Mouse (Mus musculus) layer of hippocampus, postnatal 14 days (tissue): Measurements from ENCODE around the gene Gm20905. TPM values are rescaled to one million over a fixed set of nuclear protein-coding genes. Genes with fewer than 3 reads are reported as not detected.
"Not testable (repeated sequence)": the region's sequence is repeated elsewhere in the genome, so short reads cannot be mapped to it uniquely, and the experiment has no call there.

ENCODE experiments used
- DNase-seq, 2 experiments: peaks; one replicate each; pipeline ENCODE4 v3.0.0; 2021 to 2022; ENCODE audit warnings: low spot score in 2 of 2, mixed read lengths in 1 of 2
- long read RNA-seq, 2 experiments: library from polyadenylated mRNA; stranded (forward); transcript quantifications; one replicate each; pipeline ENCODE4 v2.0.0; 2021
- total RNA-seq, 2 experiments: library from RNA; stranded (reverse); gene quantifications; 2 replicates each; pipeline ENCODE4 v1.2.3; 2021

The Gm20905 gene
- not detected for total RNA-seq
- long read RNA-seq, experiment 1: 0 reads
- long read RNA-seq, experiment 2: 0 reads

GRCm38 (mm10) chrY:37259503-37259902 is at the start of gene Gm20905:
Gene Gm20905 (minus strand): TSS chrY:37259603.
- not testable (repeated sequence) for DNase-seq
